Mouse (Mus musculus): ENCODE data around the gene Klrg2. TPM values are rescaled to one million over a fixed set of nuclear protein-coding genes. Genes with fewer than 3 reads are reported as not detected.
A peak's percentile ranks its signal among the peaks of the same experiment; 100 is the strongest.

Klrg2 gene
- polyA plus RNA-seq, 2 experiments, result 0.01 to 0.08 TPM

DNA sequence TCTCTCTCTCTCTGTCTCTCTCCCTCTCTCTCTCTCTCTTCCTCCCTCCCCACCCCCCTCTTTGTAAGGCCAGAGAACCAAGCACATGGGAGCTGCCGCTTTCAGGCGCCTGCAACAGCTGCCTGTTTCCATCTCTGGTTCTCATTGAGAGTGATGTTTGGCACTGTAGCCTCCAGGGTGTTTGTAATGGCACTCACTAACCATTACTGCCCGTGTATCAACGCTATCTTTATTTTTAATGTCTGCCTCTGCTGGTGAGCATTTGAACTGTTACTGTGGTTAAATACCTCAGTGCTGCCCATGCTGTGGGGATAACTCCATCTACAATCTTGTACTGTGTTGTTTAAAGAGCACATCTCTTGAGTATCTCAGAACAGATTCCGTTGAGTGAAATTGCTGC is 4.6 kb upstream of the Klrg2 start:
- 27% methylated on average over 5 of the region's 5 CpGs for WGBS (ENCODE audit: insufficient replicate concordance)
- H3K36me3 ChIP-seq (replicated peaks; ENCODE audit: control insufficient read depth, insufficient read depth, low read depth), result no peaks in the 10 kb centered on the region
- no peak overlapping the region for H3K4me3 ChIP-seq (ENCODE audit: insufficient read depth in 1 of 2, low read depth in 2 of 2, low read length in 2 of 2)
- H3K4me2 ChIP-seq (ENCODE audit: low read depth), result no peak overlapping the region
- no peak overlapping the region for H3K9ac ChIP-seq (replicated peaks)
- ATAC-seq (ENCODE audit: insufficient read depth) (no peak), DNase-seq (ENCODE audit: low read depth in 3 of 3, low spot score in 3 of 3) (no peak)
- peaks cover 0 to 3% of the 10 kb centered on the region in 2 experiments; a peak in 1 of 4 replicates for H3K4me1 ChIP-seq (replicated peaks; ENCODE audit: control insufficient read depth in 2 of 2, insufficient read depth in 2 of 2, low read length in 1 of 2)
- peaks cover 57% of the 10 kb centered on the region for H3K27me3 ChIP-seq (ENCODE audit: control insufficient read depth, insufficient read depth, low read length)
- no peak overlapping the region for H3K27ac ChIP-seq
- H3K9me3 ChIP-seq (ENCODE audit: control insufficient read depth, low read length), result no peaks in the 10 kb centered on the region
- TF ChIP-seq EP300 (IDR thresholded peaks at IDR 0.05; ENCODE audit: low read depth) (no peak), CTCF (IDR thresholded peaks at IDR 0.05; ENCODE audit: low read depth) (no peak)

DNA sequence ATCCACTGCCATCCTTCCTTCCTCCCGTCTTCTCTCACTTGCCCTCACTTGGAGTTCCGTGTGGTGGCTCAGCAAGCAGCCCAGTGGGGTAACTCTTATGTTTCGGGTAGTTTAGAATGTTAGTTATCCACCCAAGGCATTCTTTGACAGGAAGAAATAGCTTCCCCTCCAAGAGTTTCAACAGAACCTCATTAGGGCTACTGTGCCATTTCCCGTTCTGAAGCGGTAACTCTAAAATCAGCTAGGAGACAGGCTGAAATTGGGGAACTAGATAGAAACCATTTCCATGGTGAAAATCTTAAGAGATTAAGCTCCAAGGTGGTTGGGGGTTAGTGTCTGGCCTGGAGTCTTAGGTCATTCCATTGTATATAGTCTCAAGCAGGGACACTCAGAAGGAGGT is 4.2 kb upstream of the Klrg2 start:
- 12% methylated on average over 5 of the region's 5 CpGs for WGBS (ENCODE audit: insufficient replicate concordance)
- Histone ChIP-seq H3K36me3 (replicated peaks; ENCODE audit: control insufficient read depth, insufficient read depth, low read depth) (no peaks in the 10 kb centered on the region), H3K27ac (no peak overlapping the region), H3K9ac (replicated peaks) (no peak overlapping the region), H3K4me3 (ENCODE audit: insufficient read depth in 1 of 2, low read depth in 2 of 2, low read length in 2 of 2) (no peak overlapping the region), H3K4me2 (ENCODE audit: low read depth) (no peak overlapping the region), H3K9me3 (ENCODE audit: control insufficient read depth, low read length) (no peaks in the 10 kb centered on the region), H3K27me3 (ENCODE audit: control insufficient read depth, insufficient read depth, low read length) (peaks cover 61% of the 10 kb centered on the region), H3K4me1 (replicated peaks; ENCODE audit: control insufficient read depth in 2 of 2, insufficient read depth in 2 of 2, low read length in 1 of 2) (peaks cover 0 to 3% of the 10 kb centered on the region in 2 experiments; a peak in 1 of 4 replicates)
- TF ChIP-seq EP300 (IDR thresholded peaks at IDR 0.05; ENCODE audit: low read depth) (no peak), CTCF (IDR thresholded peaks at IDR 0.05; ENCODE audit: low read depth) (no peak)
- no peak for ATAC-seq (ENCODE audit: insufficient read depth)
- no peak for DNase-seq (ENCODE audit: low read depth in 3 of 3, low spot score in 3 of 3)

DNA sequence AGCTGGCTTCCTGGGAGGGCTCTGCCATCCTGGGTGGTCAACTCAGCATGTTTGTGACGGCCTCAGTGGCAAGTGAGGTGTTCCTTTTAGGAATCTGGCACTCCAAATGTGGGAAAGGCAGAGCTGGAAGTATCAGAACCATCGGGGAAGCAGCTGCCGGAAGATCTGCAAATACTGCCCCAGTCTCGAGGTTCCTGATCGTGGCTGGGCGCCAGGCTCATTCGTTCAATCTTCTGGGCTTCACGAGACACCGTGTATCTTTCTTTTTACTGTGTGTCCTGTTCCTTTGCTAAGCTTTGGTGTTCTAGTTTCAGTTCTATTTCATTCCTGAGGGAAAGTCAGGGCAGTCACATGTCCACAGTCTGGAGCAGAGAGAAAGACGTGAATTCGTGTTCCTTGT is 3.4 kb upstream of the Klrg2 start:
- Histone ChIP-seq H3K4me1 (replicated peaks; ENCODE audit: control insufficient read depth in 2 of 2, insufficient read depth in 2 of 2, low read length in 1 of 2) (peaks cover 0 to 3% of the 10 kb centered on the region in 2 experiments; a peak in 1 of 4 replicates), H3K4me2 (ENCODE audit: low read depth) (no peak overlapping the region), H3K27me3 (ENCODE audit: control insufficient read depth, insufficient read depth, low read length) (peaks cover 69% of the 10 kb centered on the region), H3K4me3 (ENCODE audit: insufficient read depth in 1 of 2, low read depth in 2 of 2, low read length in 2 of 2) (no peak overlapping the region), H3K36me3 (replicated peaks; ENCODE audit: control insufficient read depth, insufficient read depth, low read depth) (no peaks in the 10 kb centered on the region), H3K9me3 (ENCODE audit: control insufficient read depth, low read length) (no peaks in the 10 kb centered on the region), H3K27ac (no peak overlapping the region), H3K9ac (replicated peaks) (no peak overlapping the region)
- ATAC-seq (ENCODE audit: insufficient read depth) (no peak), DNase-seq (ENCODE audit: low read depth in 3 of 3, low spot score in 3 of 3) (no peak)
- WGBS (ENCODE audit: insufficient replicate concordance), result 58% methylated on average over 11 of the region's 11 CpGs
- TF ChIP-seq CTCF (IDR thresholded peaks at IDR 0.05; ENCODE audit: low read depth), result no peak
- no peak for TF ChIP-seq EP300 (IDR thresholded peaks at IDR 0.05; ENCODE audit: low read depth)

DNA sequence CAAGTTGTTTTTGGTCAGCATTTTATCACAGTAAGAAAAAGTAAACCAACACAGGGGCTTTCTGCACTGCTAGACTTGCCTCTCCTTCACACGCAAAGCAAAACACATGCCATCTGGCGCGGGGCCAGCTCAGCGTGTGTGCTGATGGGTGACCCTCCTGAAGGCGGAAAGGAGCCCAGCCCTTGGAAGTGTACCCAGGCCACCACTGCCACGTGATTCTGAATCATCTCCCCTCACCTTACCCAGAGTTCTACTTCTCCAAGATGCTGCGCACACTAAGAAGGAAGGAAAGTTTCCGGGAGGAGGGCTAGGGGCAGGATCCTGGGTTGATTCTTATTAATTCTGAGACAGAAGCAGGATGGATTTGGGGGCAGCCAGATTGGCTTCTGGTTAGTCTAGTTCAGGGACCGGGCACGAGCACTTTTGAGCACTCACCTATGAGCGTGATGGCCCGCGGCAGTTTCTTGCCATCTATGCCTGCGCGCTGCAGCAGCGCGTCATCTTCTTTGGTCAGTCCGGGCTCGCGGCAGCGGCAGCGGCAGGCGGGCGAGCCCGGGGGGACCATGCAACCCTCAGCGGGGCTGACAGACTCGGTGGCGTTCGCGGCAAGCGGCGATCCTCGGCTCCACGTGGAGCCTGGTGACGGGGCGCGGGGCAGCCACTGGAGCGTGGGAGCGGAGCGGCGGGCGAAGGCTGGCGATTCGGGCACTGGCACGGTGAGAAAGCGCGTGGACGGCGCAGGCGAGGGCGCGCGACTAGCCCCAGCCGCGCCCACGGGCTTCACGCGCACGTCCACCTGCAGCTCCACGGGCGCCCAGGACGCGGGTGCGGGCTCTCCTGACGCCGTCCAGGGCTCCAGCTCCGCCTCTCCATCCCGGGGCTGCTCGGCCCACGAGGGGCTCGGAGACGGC is 846 bp downstream of the Klrg2 start:
- Histone ChIP-seq H3K4me3 (ENCODE audit: insufficient read depth in 1 of 2, low read depth in 2 of 2, low read length in 2 of 2) (peak overlapping the region; percentile 21 to 44), H3K36me3 (replicated peaks; ENCODE audit: control insufficient read depth, insufficient read depth, low read depth) (no peaks in the 10 kb centered on the region), H3K27me3 (ENCODE audit: control insufficient read depth, insufficient read depth, low read length) (peaks cover 73% of the 10 kb centered on the region), H3K4me2 (ENCODE audit: low read depth) (peak overlapping the region; percentile 75), H3K27ac (no peak overlapping the region), H3K9ac (replicated peaks) (no peak overlapping the region), H3K9me3 (ENCODE audit: control insufficient read depth, low read length) (no peaks in the 10 kb centered on the region), H3K4me1 (replicated peaks; ENCODE audit: control insufficient read depth in 2 of 2, insufficient read depth in 2 of 2, low read length in 1 of 2) (0 out of 4 replicates have a peak, but pooled peaks cover 0 to 2% of the 10 kb centered on the region in 2 experiments)
- TF ChIP-seq CTCF (IDR thresholded peaks at IDR 0.05; ENCODE audit: low read depth), result no peak
- TF ChIP-seq EP300 (IDR thresholded peaks at IDR 0.05; ENCODE audit: low read depth), result no peak
- no peak for DNase-seq (ENCODE audit: low read depth in 3 of 3, low spot score in 3 of 3)
- 2% methylated on average over 71 of the region's 72 CpGs for WGBS (ENCODE audit: insufficient replicate concordance)
- peak; percentile 40; the same call in 1 of the 2 replicates for ATAC-seq (ENCODE audit: insufficient read depth)

DNA sequence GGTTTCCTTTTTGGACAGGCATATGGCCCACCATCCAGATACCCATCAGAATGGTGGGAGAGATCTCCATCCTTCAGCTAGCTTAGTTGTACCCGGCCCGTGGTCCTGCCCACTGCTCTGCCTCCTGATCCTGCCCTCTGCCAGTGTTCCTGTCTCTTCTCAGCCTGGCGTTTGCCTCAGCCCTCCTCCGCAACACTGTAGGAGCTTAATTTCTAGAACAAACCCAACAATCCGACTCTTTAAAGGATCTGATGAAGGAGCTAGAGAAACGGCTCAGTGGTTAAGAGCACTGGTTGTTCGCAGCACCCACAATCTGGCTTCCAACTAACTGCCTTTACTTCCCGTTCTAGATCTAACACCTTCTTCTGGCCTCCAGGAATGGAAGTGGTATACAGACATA is 2.6 kb downstream of the Klrg2 start:
- H3K9me3 ChIP-seq (ENCODE audit: control insufficient read depth, low read length), result no peaks in the 10 kb centered on the region
- peaks cover 56% of the 10 kb centered on the region for H3K27me3 ChIP-seq (ENCODE audit: control insufficient read depth, insufficient read depth, low read length)
- WGBS (ENCODE audit: insufficient replicate concordance), result 61% methylated on average over 8 of the region's 8 CpGs
- no peak overlapping the region for H3K4me2 ChIP-seq (ENCODE audit: low read depth)
- H3K9ac ChIP-seq (replicated peaks), result no peak overlapping the region
- no peak overlapping the region for H3K27ac ChIP-seq
- ATAC-seq (ENCODE audit: insufficient read depth), result no peak
- 0 out of 4 replicates have a peak, but pooled peaks cover 0 to 2% of the 10 kb centered on the region in 2 experiments for H3K4me1 ChIP-seq (replicated peaks; ENCODE audit: control insufficient read depth in 2 of 2, insufficient read depth in 2 of 2, low read length in 1 of 2)
- no peaks in the 10 kb centered on the region for H3K36me3 ChIP-seq (replicated peaks; ENCODE audit: control insufficient read depth, insufficient read depth, low read depth)
- TF ChIP-seq CTCF (IDR thresholded peaks at IDR 0.05; ENCODE audit: low read depth) (no peak), EP300 (IDR thresholded peaks at IDR 0.05; ENCODE audit: low read depth) (no peak)
- no peak for DNase-seq (ENCODE audit: low read depth in 3 of 3, low spot score in 3 of 3)
- no peak overlapping the region for H3K4me3 ChIP-seq (ENCODE audit: insufficient read depth in 1 of 2, low read depth in 2 of 2, low read length in 2 of 2)

Measured in liver, embryonic 14.5 days (tissue).